Mouse (Mus musculus) ovary, postnatal 10 days (tissue): Measurements from ENCODE around the gene Thbs2.
"Not testable (repeated sequence)": the region's sequence is repeated elsewhere in the genome, so short reads cannot be mapped to it uniquely, and the experiment has no call there.

Experiments used
- DNase-seq: peaks from one replicate; pipeline ENCODE4 v3.0.0; 2022; ENCODE audit warnings: low spot score

Gene Thbs2

GRCm38 (mm10) chr17:14628901-14629300, 65.1 kb downstream of the Thbs2 start:
- no peak for DNase-seq

GRCm38 (mm10) chr17:14627828-14628338, 66.2 kb downstream of the Thbs2 start:
- no peak for DNase-seq

GRCm38 (mm10) chr17:14624433-14624832, 69.6 kb downstream of the Thbs2 start:
- DNase-seq = no peak

GRCm38 (mm10) chr17:14621006-14621405, 73.0 kb downstream of the Thbs2 start:
- not testable (repeated sequence) for DNase-seq

DNA sequence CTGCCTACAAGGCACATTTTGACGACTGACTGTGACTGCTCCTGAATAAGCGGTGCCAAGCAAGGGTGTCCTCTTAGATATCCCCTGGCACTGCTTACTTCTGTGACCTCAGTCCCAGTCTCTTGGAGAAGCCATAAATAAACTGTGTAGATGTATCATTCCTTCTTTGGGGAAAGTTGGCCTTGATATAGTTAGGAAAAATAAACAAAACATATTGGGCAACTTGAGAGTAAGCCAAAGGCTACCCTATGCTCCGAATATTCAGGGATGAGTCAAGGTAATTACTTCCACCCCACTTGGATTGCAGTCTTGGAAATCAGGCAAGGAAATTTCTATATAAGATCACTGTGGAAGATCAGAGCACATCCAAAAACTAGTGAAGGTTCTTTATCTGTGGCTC, 74.0 kb downstream of the Thbs2 start:
- DNase-seq = no peak

GRCm38 (mm10) chr17:14619038-14619437, 75.0 kb downstream of the Thbs2 start:
- DNase-seq = no peak
